Mouse (Mus musculus) layer of hippocampus, postnatal 14 days (tissue): Measurements from ENCODE around the gene Gm7879. TPM values are rescaled to one million over a fixed set of nuclear protein-coding genes. Genes with fewer than 3 reads are reported as not detected.
"Not testable (repeated sequence)": the region's sequence is repeated elsewhere in the genome, so short reads cannot be mapped to it uniquely, and the experiment has no call there.

Experiments used
- DNase-seq, 2 experiments: peaks; one replicate each; pipeline ENCODE4 v3.0.0; 2021 to 2022; ENCODE audit warnings: low spot score in 2 of 2, mixed read lengths in 1 of 2
- long read RNA-seq, 2 experiments: library from polyadenylated mRNA; stranded (forward); transcript quantifications; one replicate each; pipeline ENCODE4 v2.0.0; 2021
- total RNA-seq, 2 experiments: library from RNA; stranded (reverse); gene quantifications; 2 replicates each; pipeline ENCODE4 v1.2.3; 2021

Gene Gm7879
- total RNA-seq, result 10 to 100 TPM; 12.0 to 12.6 TPM
- long read RNA-seq, experiment 1, partial matches to known transcripts, result 0 of 1 reads
- long read RNA-seq, experiment 1, other reads (novel, unspliced or antisense), result 0 of 1 reads
- long read RNA-seq, experiment 2, partial matches to known transcripts, result 0 of 4 reads
- long read RNA-seq, experiment 2, other reads (novel, unspliced or antisense), result 0 of 4 reads

DNA sequence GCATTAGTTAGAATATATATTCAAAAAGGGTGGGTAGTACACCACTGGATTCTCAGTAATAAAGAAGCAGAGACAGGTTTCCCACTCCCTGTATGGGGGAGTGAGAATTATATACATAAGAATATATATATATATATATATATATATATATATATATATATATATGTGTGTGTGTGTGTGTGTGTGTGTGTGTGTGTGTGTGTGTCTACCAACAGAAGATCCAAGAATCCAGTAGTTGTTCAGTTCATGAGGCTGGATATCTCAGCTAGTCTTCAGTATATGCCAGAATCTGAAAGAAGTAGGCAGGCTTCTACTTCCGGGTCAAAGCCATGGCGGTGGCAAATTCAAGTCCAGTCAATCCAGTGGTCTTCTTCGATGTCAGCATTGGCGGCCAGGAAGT, at the start of gene Gm7879:
Gene Gm7879 (plus strand): TSS at position 301 of the 400 bp plus-strand sequence.
- DNase-seq, result not testable (repeated sequence)

DNA sequence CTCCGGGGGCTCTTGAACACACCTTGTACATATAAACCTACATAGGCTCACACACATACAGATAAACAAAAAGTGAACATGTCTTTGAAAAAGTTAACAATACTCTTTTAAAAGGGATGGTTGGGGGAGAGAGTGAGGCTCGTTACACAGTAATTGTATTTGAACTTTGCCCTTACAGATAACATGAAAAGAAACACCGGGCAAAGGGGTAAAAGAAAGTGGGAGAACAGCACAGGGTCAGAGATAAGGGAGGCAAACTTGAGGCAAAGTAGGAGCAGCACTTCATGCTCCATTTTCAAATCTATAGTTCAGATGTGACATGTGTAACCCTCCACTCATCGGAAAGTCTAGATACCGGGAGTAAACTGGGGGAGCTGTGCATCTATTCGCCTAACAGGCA, 49.3 kb upstream of the Gm7879 start:
- DNase-seq, result no peak

- no peak for DNase-seq
These were observed 47.6 kb upstream of the Gm7879 start for GRCm38 (mm10) chr5:43865316-43865715.

GRCm38 (mm10) chr5:43868253-43868652, 44.7 kb upstream of the Gm7879 start, which contains the start of gene Cd38:
Cd38 (plus strand) TSS chr5:43868553.
- DNase-seq, result no peak

DNA sequence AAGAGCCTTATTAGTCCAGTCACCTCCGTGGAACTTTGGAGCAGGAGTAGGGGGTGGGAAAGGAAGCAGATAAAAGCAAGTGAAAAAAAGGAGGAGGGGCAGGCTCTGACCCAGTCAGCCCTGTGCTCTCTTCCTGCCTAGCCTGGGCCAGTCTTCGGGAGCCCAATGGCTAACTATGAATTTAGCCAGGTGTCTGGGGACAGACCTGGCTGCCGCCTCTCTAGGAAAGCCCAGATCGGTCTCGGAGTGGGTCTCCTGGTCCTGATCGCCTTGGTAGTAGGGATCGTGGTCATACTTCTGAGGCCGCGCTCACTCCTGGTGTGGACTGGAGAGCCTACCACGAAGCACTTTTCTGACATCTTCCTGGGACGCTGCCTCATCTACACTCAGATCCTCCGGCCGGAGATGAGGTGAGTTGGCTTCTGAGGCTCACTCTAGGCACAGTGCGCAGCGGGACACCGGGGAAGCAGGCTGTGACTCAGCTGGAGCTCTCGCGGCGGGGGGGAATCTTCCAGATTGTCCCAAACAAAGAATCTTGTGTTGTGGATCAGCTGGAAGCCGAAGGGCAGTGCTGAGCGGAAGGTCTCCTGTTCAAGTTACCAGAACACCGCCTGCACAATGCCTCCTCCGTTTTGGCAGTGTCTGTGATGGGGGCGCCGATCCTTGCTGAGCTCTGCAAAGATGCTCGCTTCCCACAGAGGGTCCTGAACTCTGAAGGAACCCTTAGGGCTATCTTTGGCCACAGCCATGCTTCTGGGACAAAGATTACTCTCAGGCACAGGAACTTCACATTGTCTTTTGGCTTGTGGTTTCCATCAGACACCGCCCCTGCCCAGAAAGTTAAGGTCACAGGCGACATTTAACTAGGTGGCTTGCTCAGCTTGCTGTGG, 44.0 kb upstream of the Gm7879 start:
- DNase-seq, result peak in 1 of 2 experiments; percentile 12

- DNase-seq, result no peak
These were observed 41.1 kb upstream of the Gm7879 start for GRCm38 (mm10) chr5:43871845-43872244.

DNA sequence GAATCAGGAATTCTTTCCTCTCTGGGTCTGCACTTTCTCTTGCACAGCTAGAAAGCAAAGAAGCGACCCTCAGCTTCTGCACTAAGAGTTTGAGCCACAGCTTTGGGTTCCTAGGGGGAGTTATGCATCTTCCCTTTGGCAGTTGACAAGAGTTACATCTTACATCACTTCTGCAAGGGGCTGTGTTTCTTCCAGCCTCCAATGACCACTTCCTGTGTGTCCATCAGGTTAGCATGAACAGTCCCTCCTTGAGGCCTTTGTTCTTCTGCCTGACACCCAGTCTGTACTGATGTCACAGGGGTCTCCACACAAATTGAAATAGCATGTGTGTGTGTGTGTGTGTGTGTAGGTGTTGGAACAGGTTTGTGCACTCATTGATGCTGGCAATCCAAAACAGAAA, 40.3 kb upstream of the Gm7879 start:
- no peak for DNase-seq

- DNase-seq, result no peak
These were observed 30.9 kb upstream of the Gm7879 start for GRCm38 (mm10) chr5:43882034-43882433.

DNA sequence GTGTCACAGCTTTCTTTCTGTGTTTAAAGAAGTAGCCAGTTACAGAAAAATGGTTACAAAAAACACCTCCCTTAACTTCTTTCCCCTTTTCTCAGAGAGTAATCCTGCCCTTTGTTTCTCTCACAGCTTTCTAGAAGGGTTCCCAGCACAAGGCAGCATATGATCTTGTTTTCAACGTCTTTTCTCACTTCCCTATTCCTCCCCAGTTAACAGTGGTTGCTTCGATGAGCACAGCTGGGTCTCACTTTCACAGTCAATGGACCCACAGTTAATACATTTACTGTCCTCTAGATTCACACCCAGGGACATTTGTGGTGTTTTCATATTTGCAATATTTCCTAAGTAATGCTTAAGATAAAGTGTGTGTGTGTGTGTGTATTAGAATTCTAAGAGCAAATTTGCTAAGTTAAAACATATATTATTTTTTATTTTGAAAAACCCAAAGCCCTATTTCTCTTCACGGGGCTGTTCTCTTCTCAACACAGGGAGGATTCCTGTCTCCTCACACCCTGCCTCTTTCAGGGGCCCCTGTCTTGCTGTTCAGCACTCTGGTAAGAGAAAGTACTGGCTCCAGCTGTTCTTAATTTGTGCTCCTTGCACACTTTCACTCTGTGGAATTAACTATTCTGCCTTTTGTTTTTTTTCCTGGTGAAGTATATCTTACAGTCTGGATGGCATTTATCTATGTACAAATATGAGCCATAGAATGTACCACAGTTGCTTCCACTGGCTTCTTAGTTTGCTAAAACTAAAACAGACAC, 27.7 kb upstream of the Gm7879 start:
- no peak for DNase-seq

- peak; percentile 16 to 62 for DNase-seq
These were observed 20.6 kb upstream of the Gm7879 start for GRCm38 (mm10) chr5:43892386-43892785.

DNA sequence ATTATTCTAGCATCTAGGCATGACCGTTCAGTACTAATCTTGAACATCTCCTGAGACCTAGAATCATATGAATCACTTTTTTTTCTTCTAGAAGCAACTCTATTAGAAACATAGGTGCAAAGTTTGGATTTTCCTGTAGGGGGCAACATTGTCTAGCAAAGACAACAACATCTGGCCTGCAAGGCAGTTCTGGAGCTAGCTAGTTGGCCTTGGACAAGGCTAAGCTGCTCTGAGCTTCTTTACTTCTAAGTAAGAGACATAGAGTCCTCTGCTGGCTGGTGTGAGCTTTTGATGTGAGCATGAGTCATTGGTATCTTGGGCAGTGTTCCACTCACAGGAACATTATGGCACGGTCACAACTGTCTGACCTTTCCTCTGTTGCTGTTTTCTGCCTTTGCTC, 18.8 kb upstream of the Gm7879 start:
- peak in 1 of 2 experiments; percentile 36 for DNase-seq

- no peak for DNase-seq
These were observed 17.0 kb upstream of the Gm7879 start for GRCm38 (mm10) chr5:43895931-43896330.

DNA sequence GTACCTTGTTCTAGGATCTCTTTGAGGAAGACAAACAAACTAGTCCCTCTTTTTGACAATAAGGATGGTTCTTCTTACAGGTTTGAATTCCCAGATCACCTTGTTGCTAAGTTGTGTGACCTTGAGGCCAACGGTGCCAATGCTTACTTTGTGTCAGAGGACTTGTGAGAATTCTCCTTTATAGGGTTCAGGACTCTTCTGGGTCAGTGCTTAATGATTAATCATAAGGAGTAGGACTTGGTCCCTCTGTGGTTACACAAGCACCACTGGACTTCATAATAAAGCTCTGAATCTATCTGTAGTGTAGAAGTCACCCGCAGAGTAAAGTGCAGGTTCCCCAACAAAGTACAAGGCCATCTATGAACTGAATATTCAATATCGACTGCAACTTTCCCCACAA, 8.3 kb upstream of the Gm7879 start:
- DNase-seq, result no peak

GRCm38 (mm10) chr5:43909213-43909612, 3.7 kb upstream of the Gm7879 start:
- DNase-seq, result no peak

- no peak for DNase-seq
These were observed 2.9 kb upstream of the Gm7879 start for GRCm38 (mm10) chr5:43910006-43910405.

GRCm38 (mm10) chr5:43915261-43915886, 2.4 kb downstream of the Gm7879 start:
- DNase-seq, result no peak

GRCm38 (mm10) chr5:43921877-43922276, 8.9 kb downstream of the Gm7879 start:
- no peak for DNase-seq

DNA sequence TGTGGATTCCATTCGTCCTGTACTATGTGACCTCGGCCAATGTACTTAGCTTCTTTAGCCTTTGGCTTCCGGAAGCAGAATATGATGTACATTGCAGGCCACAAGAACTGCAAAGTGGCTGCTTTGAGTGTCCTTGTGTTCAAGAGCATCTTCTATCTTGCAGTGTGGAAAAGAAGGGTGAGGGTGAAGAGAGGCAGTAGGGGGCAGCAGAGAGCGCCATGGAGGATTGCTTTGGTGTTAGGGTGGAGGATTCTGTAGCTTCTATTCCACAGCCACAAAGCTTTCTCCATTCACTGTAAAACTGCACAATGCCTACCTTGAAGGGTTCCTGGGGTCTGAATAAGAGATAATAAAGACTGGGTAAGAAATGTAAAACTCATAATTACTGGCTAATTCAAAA, 11.0 kb downstream of the Gm7879 start:
- peak; percentile 11 to 51 for DNase-seq

GRCm38 (mm10) chr5:43927729-43928128, 14.8 kb downstream of the Gm7879 start:
- no peak for DNase-seq

DNA sequence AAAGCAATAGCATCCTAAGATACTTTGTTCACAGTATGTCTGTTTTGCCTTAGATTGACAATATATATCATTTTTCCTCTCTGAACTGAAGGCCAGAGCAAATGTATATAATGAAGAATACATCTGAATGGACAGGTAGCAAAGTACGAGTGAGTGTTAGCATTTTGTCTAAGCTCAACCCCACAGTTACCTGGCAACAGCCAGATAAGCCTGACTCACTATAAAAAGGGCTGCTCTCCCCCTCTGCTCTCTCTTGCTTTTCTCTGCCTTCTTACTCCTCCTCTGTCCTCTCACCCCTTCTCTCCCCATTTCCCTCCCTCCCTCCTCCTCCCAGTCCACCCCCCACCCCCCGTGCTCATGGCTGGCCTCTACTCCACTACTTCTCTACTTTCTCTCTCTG, 20.3 kb downstream of the Gm7879 start:
- no peak for DNase-seq

DNA sequence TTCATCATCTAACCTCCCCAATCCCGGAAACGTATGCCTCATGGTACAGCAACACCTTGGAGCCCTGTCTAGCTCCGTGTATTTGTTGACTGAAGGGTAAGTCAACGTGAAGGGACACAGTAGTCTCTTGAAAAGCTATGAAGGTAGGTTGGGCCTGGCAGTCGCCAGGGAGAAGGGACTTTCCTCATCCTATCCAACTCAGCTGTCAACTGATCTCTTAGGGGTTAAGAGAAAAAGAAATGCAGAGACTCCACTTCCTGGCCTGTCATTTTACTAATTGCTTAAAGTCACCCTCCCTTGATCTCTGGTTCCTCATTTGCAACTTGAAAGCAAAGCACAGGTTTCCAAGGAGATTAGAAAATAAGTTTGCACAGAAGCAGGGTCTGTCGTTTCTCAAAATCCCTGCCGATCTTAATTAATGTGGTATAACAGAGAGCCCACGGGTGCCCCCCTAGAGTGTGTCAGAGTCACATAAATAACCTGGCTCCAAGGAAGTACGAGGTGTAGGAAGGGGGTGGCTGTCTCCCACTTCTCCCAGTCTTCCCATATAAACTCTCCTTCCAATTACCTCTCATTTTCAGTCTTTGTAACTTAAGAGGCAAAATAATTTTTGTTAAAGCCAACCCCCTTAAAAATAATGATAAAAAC, 34.5 kb downstream of the Gm7879 start:
- DNase-seq, result no peak
